Mouse (Mus musculus) testis, adult 2 months (tissue): ENCODE results near the gene Gstp2.

Experiments
- CTCF ChIP-seq: fragments of 200-500 bp; IDR thresholded peaks from 2 replicates; pipeline ENCODE4 v1.5.1; 2012; ENCODE audit warnings: low read depth, mild to moderate bottlenecking, inconsistent platforms, low read length, moderate library complexity; ENCODE audit not compliant: control insufficient read depth, insufficient read depth, insufficient replicate concordance
- POLR2A ChIP-seq: fragments of 200-500 bp; IDR thresholded peaks from 2 replicates; pipeline ENCODE4 v1.6.1; 2012; ENCODE audit warnings: low read depth, mild to moderate bottlenecking, inconsistent platforms, low read length, moderate library complexity; ENCODE audit not compliant: control insufficient read depth

GRCm38 (mm10) chr19:4086156-4086555, 40.3 kb upstream of the Gstp2 start:
- TF ChIP-seq CTCF = no peak
- no peak for TF ChIP-seq POLR2A
